Mouse (Mus musculus): ENCODE data around the gene Fndc5.
A peak's percentile ranks its signal among the peaks of the same experiment; 100 is the strongest.

The Fndc5 gene

GRCm38 (mm10) chr4:129136579-129137391, at the start of gene Fndc5:
Gene Fndc5, plus strand, starts transcription at chr4:129136999.
- DNase-seq = no peak

- no peak for DNase-seq
These were observed 48.9 kb upstream of the Fndc5 start for GRCm38 (mm10) chr4:129087850-129088249.

DNA sequence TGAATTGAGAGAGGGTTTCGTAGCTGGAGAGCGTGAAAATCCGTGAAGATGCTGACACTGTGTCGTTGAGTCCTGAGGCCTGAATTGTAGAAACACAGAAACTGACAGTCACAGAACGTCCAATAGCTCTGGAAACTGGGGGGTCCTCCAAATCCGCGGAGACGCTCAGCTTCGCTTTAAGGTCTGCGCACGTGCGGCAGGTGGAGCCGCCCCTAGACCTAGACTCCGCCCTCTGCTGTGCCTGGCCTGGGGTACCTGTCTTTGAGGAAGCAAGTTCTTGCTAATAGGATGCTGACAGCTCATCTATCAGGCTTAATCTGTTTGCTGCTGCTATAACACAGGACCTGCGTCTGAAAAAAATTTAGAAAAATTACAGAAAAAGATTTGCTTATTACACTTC, 41.5 kb upstream of the Fndc5 start:
- DNase-seq = peak; percentile 35 to 45

- DNase-seq = no peak
These were observed 39.8 kb upstream of the Fndc5 start for GRCm38 (mm10) chr4:129097006-129097405.

- no peak for DNase-seq
These were observed 34.5 kb upstream of the Fndc5 start for GRCm38 (mm10) chr4:129102133-129102829.

- no peak for DNase-seq
These were observed 31.4 kb upstream of the Fndc5 start, which contains the start of gene Tmem54 for GRCm38 (mm10) chr4:129105356-129105755. Gene Tmem54, plus strand, starts transcription at chr4:129105548.

DNA sequence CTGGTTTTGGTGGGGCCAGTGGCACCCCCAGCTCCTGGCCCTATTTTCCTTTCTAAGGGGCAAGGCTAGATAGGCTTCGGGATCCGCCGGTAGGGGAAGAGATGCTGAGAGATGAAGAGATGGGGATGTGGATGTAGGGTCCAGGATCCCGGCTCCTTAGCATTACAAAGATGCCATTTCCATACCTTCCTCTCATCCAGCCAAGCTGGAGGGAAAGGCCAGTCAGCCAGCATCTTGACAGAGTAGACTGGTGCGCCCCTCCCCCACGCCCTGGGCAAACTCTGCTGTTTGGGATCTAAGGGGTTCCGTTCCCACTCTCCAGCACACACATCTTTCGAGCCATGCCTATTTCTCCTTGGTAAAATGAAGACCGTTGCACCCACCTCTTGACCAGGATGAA, 30.7 kb upstream of the Fndc5 start:
- no peak for DNase-seq

DNA sequence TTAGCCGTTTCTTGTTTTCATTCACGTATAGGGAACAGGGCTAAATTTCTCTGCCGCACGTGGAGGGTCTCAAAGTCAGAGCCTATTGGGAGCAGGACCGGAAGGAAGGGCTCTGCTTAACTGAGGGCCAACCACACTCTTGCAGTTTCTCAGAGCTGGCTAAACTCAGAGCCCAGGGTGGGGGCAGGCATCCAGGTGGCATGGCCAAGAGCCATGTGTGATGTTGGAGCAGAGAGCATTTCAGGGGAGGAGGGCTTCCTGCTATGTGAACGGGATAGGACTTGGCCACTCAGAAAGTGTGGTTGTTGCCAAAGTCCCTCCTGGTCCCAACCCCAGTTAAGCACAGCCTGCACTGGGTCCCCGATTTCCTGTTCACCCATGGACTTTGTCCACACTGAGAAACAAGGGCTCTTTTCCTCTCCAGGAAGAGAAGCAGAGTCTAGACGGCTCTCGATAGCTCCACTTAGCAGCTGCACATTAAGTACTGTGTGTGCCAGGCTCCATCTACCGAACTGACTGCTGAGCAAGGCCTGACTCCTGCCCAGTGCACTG, 29.4 kb upstream of the Fndc5 start:
- DNase-seq = no peak

GRCm38 (mm10) chr4:129108624-129109023, 28.2 kb upstream of the Fndc5 start:
- DNase-seq = no peak

- DNase-seq = no peak
These were observed 26.0 kb upstream of the Fndc5 start for GRCm38 (mm10) chr4:129110804-129111203.

GRCm38 (mm10) chr4:129111350-129111749, 25.4 kb upstream of the Fndc5 start:
- no peak for DNase-seq

DNA sequence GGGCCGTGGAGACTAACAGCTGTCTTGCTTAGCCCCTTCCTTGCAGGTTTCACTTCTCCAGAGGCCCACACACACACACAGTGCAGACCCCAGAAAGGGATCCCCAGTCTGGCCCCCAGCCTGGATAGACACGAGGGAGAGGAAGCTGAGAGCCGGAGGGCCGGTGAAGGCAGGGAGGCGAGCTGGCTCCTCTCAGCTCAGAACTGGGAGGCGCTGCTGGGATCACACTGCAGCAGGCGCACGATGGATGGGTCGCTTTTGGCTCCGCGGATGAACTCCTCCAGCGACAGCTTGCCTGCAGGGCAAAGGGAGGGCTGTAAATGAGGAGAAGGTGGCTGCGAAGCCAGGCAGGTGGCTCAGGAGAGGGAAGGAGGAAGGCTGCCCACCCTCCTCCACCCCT, 24.6 kb upstream of the Fndc5 start:
- no peak for DNase-seq

GRCm38 (mm10) chr4:129113083-129113988, 23.5 kb upstream of the Fndc5 start:
- peak; percentile 70 to 71 for DNase-seq

DNA sequence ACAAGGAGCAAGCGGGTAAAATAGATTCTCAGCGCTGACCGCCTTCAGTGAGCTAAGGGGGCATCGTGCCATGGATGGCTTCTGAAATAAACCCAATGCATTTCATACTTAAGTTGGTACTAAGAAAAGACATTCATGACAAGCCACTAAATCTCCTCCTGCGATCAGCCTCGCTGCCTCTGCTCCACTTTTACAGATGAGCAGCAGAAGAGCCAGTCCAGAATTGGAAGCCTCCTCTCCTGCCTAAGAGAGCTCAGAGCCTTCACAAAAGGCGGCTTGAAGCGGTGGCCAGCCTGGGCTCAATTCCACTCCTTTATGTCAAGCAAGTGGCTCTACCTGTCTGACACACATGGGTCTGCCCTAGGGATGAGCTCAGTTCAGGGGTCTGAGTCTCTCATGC, 20.1 kb upstream of the Fndc5 start:
- DNase-seq = no peak

DNA sequence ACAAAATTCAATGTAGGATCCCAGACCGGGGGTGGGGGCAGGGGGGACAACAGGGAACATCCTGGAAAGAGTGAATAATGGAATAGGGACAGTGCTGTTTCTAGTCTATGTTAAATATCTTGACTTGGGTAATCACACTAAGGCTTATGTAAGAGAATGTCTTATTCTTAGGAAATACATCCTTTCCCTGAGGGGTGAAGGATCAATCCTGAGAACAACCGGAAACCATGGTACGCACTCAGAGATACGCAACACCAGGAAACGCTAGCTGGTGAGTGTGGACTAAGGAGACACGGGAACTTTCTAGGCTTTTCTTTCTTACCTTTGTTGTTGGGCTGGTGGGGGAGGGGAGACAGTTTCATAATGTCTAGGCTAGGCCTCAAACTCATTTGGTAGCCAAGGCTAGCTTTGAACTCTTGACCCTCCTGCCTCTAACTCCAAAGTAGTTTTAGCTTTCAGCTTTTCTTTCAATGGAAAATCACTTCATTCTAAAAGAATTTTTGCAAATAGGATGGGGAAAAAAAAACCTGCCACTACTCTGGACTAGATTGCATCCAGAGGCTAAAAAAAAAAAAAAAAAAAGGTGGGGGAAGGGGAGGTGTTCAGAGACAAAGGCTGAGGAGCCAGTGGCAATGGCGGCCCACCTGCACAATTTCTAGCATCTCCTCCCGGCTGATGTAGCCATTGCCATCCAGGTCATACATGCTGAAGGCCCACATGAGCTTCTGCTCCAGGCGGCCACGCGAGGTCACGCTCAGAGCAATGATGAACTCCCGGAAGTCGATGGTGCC, 18.9 kb upstream of the Fndc5 start:
- DNase-seq = no peak

DNA sequence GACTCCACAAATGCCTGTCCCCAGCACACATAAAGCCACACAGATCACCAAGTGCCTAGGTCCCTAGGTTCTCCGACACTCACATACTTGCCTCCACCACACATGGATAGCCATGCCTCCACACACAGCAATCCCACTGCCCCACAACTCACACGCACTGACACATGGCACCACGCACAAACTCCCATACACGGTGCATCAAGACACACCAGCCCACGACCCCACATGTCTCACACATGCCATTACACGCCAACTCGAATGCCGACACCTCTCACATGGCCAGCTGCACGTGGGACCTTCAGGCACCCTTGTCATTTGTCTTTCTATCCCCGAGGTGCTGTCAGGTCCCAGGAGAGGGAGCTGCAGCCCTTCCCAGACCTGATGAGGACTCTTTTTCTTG, 17.1 kb upstream of the Fndc5 start:
- DNase-seq = no peak

- peak; percentile 77 to 79 for DNase-seq
These were observed 16.0 kb upstream of the Fndc5 start for GRCm38 (mm10) chr4:129120520-129121445.

- DNase-seq = no peak
These were observed 15.2 kb upstream of the Fndc5 start, which contains the start of gene Hpca for GRCm38 (mm10) chr4:129121569-129122086. Gene Hpca, minus strand, starts transcription at chr4:129122036.

GRCm38 (mm10) chr4:129122107-129122506, 14.7 kb upstream of the Fndc5 start:
- DNase-seq = no peak

DNA sequence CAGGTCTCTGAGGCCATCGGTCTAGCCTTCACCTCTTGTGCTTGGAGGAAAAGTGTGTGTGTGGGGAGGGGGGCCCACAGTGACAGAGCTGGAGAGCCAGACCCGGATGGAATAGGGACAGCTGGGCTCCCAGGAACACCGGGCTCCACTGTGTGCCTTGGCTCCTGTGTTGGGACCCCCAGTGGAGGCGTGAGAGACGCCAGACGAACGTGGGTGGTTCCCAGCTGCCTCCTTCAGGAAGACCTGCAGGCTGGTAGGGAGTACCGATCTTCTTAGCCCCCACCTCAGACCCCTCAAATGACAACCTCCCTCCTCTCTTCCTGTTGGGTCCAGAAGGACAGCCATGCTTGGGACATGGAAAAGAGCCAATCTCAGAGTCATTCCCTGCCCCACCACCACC, 14.1 kb upstream of the Fndc5 start:
- DNase-seq = no peak
